In the genomic region with DNA sequence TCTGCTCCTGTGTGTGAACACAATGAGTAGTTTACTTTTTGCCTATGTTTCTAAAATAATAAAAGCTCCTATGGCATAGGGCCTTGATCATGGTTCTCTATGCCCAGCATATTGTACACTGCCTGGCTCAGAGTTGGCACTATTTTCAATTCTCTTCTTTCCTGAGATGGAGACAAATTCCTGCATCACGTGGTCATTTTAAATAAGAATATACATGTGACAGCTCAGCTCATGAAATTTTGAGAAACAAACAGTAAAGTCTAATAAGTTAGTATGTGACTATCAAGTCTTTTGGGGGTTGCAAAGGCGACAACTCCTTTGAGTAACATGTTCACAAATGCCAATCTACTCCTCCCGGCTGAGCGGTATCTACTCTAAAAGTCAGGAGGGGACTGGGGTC, we compare ENCODE assay signal across 8 mouse cellular contexts. TPM values are rescaled to one million over a fixed set of nuclear protein-coding genes. Genes with fewer than 3 reads are reported as not detected.
DNase-seq lines count a peak whose midpoint lies in the region; ATAC-seq and TF ChIP-seq lines count a peak whose summit lies in the region.

No protein-coding gene starts in this region.

- H3K27ac ChIP-seq in thymus, adult 2 months (ENCODE audit: control insufficient read depth, insufficient read depth, low read length) = no peak overlapping the region
- peak overlapping the region; percentile 79; the same call in 1 of the 2 replicates for H3K27ac ChIP-seq in liver, embryonic 11.5 days (ENCODE audit: low read depth, low read length)

- H3K9me3 ChIP-seq in liver, embryonic 11.5 days (ENCODE audit: control insufficient read depth, low read length) = no peaks in the 10 kb centered on the region

- no peak for TF ChIP-seq CTCF in thymus, adult 2 months (IDR thresholded peaks at IDR 0.05; ENCODE audit: borderline replicate concordance, control insufficient read depth, extremely low read depth, insufficient read depth, low read length, poor library complexity)

- TF ChIP-seq POLR2A in thymus, adult 2 months (IDR thresholded peaks at IDR 0.05; ENCODE audit: control insufficient read depth, extremely low read depth, insufficient read depth, low read length, poor library complexity) = no peak

- peaks cover 27% of the 10 kb centered on the region for H3K36me3 ChIP-seq in thymus, adult 2 months (ENCODE audit: control insufficient read depth, insufficient read depth, low read length)
- peaks cover 13% of the 10 kb centered on the region; the same call in 1 of the 2 replicates for H3K36me3 ChIP-seq in liver, embryonic 11.5 days (ENCODE audit: control insufficient read depth, insufficient read depth, low read length)

- DNase-seq in cerebellum, adult 9-11 months = peak; percentile 3
- no peak for DNase-seq in cerebellum, postnatal 25 days
- DNase-seq in thymus, adult 2 months = no peak
- no peak for DNase-seq in thymus, postnatal 10 days (ENCODE audit: low spot score in 2 of 2)
- no peak for DNase-seq in liver, embryonic 11.5 days (ENCODE audit: low spot score)
- DNase-seq in urinary bladder, adult 18-20 months (ENCODE audit: low spot score in 2 of 2) = no peak
- no peak for DNase-seq in layer of hippocampus, postnatal 10 days (ENCODE audit: low spot score in 2 of 2)
- no peak for DNase-seq in gastrocnemius, postnatal 25 days

- peak overlapping the region; percentile 60 for H3K4me3 ChIP-seq in thymus, adult 2 months (ENCODE audit: control insufficient read depth, insufficient read depth, low read length)
- peak overlapping the region; percentile 83 for H3K4me3 ChIP-seq in liver, embryonic 11.5 days (ENCODE audit: low read depth, low read length)

- H3K4me2 ChIP-seq in liver, embryonic 11.5 days = peak overlapping the region; percentile 64

- WGBS in thymus, adult 2 months = 2% methylated on average over 4 of the region's 4 CpGs
- 1% methylated on average over 4 of the region's 4 CpGs for WGBS in liver, embryonic 11.5 days

- H3K27me3 ChIP-seq in thymus, adult 2 months (ENCODE audit: control insufficient read depth, insufficient read depth, low read length) = no peaks in the 10 kb centered on the region
- no peaks in the 10 kb centered on the region for H3K27me3 ChIP-seq in liver, embryonic 11.5 days (replicated peaks; ENCODE audit: control insufficient read depth, insufficient read depth, low read length)

- H3K9ac ChIP-seq in liver, embryonic 11.5 days (ENCODE audit: low read depth, low read length) = peak overlapping the region; percentile 84

- no peak for ATAC-seq in liver, embryonic 11.5 days (replicated peaks; ENCODE audit: low FRiP score)

- peaks cover 2% of the 10 kb centered on the region; the same call in 1 of the 2 replicates for H3K4me1 ChIP-seq in thymus, adult 2 months (replicated peaks; ENCODE audit: control insufficient read depth, insufficient read depth, low read length)
- H3K4me1 ChIP-seq in liver, embryonic 11.5 days (replicated peaks; ENCODE audit: control insufficient read depth, insufficient read depth, low read length) = peaks cover 12% of the 10 kb centered on the region; the same call in 1 of the 2 replicates

RNA-seq across cellular contexts. Expression of gene Mrrf, which starts 0.3 kb away (rescaled TPM):
- polyA plus RNA-seq in thymus, adult 2 months (2012; rRNA removed) = 26.9 and 29.3 TPM in 2 replicates
- polyA plus RNA-seq in liver, embryonic 11.5 days (2014; fragmentation: Nextera tagmentation; extraction: Ambion mirVana) = 31.4 and 36.2 TPM in 2 replicates
- total RNA-seq in layer of hippocampus, postnatal 10 days (2021) = 10 to 100 TPM; 14.4 to 15.0 TPM
- total RNA-seq in gastrocnemius, postnatal 25 days (2021) = 10 to 100 TPM; 13.7 to 14.8 TPM

RNA-seq across cellular contexts. Expression of gene Rbm18, which starts 0.7 kb away (rescaled TPM):
- polyA plus RNA-seq in thymus, adult 2 months (2012; rRNA removed) = 14.2 and 14.8 TPM in 2 replicates
- 38.4 and 42.8 TPM in 2 replicates for polyA plus RNA-seq in liver, embryonic 11.5 days (2014; fragmentation: Nextera tagmentation; extraction: Ambion mirVana)
- 10 to 100 TPM; 51.5 to 52.6 TPM for total RNA-seq in layer of hippocampus, postnatal 10 days (2021)
- total RNA-seq in gastrocnemius, postnatal 25 days (2021) = 10 to 100 TPM; 27.2 to 29.2 TPM

RNA-seq across cellular contexts. Expression of gene Lhx6, which starts 30.7 kb away (rescaled TPM):
- polyA plus RNA-seq in thymus, adult 2 months (2012; rRNA removed) = 0.58 and 0.68 TPM in 2 replicates
- 0.59 and 0.99 TPM in 2 replicates for polyA plus RNA-seq in liver, embryonic 11.5 days (2014; fragmentation: Nextera tagmentation; extraction: Ambion mirVana)
- total RNA-seq in layer of hippocampus, postnatal 10 days (2021) = 10 to 100 TPM; 21.7 to 26.5 TPM
- total RNA-seq in gastrocnemius, postnatal 25 days (2021) = 1 to 10 TPM; 3.7 to 4.0 TPM

Comparison
In these comparisons a context has a peak if more than half of its experiments do, and no peak if none do; other contexts are left out.
1. RNA of gene Lhx6, which starts 30.7 kb away (total RNA-seq): 21.7 to 26.5 TPM in layer of hippocampus, postnatal 10 days; 3.7 to 4.0 TPM in gastrocnemius, postnatal 25 days; every median in the first group is over 4 times any median in the second.